Mouse (Mus musculus): ENCODE measurements around the gene Rab34.

The Rab34 gene

DNA sequence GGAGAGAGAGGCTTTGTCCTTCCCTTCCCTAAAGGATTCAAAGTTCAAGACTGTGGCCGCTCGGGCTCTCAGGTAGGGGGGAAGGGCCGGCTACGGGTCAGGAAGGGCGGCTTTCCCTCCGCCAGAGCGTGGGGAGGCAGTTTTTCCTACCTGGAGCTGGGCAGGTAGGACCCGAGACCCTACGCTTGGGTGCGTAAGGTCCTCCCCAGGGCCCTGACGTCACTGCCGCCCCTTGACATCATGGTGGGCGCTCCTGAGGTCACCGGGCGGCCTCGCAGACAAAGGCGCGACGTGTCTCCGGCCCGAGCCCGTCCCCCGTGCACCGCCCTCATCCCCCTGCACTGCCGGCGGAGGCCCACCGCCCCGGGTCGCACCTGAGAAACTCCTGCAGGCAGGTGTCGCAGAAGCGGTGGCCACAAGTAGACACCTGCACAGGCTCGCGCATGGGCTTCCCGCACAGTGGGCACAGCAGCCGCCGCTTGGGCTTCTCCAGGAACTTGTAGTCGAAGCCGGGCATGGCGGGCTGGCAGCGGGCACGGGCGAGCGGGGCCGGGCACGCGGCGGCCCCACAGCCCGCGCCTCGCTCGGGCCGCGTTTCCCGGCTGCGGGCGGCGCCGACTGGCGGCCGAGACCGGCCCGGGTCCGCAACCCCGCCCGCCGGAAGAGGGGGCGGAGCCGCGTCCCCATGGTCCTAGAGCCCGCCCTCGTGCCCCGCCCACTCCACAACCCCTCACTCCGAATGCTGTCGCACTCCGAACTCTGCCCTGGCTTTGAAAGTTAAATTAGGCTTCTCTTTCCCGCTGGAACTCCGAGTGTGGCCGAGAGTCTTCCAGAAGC is 23.1 kb upstream of the Rab34 start, which contains the start of gene Traf4:
Gene Traf4, minus strand, starts transcription at position 666 of the 837 bp plus-strand sequence.
- peak; percentile 82 for DNase-seq (ENCODE audit: low read depth)

DNA sequence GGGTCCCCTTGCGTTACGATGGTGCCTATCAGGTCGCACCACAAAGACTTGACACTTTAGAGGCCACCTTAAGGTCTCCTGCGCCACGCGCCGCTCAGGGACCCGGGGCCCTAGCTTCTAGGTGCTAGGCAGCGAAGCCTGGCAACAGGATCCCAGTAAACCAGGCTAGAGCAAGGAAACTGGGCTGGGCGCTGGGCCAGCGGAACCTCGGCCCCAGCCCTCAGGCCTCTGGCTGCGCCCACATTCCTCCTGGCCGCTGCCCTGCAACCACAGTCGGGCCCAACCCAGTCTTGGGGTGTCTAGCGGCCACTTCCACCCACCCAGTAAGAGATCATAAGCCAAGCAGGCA is 22.5 kb upstream of the Rab34 start:
- peak; percentile 78 for DNase-seq (ENCODE audit: low read depth)

DNA sequence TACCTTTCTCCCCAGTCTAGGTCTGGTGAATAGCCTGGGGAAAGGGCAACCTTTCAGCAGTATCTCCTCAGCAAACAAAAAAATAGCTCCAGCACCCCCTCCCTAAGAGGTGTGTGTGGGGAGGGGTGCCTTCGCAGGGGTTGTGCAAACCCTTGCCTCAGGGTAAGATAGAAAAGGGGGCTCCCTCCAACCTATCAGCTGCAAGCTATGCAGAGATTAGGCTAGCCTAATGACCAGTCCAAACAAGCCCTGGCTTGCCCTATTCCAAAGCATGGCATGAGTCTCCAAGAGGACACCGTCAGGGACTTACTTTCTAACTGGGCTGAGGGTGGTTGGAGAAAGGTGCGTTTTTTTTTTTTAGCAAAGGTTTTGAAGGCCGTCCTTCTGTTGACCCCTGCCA is 22.1 kb upstream of the Rab34 start:
- DNase-seq (ENCODE audit: low read depth), result peak; percentile 61

DNA sequence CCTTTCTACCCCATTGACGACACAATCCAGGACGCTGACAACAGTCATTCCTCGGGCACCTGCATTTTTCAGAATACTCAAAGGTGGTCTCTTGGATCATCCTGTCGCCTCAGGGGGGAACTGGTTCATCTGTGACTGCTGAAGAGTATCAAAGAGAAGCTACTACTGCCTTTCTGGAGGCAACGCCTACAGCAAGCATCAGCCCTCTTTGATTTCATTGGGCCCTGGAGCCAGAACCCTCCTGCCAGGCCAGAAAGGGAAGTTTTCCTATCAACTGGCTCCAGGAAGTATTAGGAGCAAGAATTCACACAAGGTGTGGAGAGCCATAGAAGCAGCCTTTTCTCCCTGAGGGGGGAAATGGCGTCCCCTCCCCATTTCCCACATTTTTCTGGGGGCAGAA is 21.6 kb upstream of the Rab34 start:
- no peak for DNase-seq (ENCODE audit: low read depth)

DNA sequence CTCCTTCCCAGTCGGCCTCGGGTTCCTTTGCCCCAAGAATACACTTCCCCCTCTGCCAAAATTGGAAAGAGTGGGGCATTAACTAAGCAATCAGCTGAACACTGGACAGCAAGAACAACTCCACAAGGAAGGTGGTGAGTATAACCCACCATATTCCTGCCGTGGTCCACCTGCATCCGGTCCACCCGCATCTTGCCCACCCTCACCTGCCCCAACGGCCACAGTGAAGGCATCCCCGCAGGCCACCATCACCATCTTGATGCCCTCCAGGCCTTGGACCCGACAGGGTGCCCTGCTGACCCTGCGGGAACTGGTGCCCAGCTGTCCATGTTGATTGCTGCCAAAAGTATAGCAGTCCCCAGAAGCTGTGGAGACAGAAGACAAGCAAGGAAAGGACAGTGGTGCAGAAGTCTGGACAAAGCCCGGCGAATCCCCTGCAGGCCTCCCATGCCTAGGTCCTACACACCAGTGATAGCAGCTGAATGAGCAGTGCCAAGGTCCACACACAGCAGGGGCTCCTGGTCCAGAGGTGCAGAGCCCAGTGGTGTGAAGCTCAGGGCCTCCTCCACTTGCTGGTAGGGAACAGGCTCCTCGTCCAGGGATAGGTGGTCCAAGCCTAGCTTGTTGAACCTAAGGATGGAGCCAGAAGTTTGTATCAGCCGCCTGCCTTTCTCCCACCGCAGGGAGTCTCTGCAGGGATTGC is 20.8 kb upstream of the Rab34 start:
- no peak for DNase-seq (ENCODE audit: low read depth)

DNA sequence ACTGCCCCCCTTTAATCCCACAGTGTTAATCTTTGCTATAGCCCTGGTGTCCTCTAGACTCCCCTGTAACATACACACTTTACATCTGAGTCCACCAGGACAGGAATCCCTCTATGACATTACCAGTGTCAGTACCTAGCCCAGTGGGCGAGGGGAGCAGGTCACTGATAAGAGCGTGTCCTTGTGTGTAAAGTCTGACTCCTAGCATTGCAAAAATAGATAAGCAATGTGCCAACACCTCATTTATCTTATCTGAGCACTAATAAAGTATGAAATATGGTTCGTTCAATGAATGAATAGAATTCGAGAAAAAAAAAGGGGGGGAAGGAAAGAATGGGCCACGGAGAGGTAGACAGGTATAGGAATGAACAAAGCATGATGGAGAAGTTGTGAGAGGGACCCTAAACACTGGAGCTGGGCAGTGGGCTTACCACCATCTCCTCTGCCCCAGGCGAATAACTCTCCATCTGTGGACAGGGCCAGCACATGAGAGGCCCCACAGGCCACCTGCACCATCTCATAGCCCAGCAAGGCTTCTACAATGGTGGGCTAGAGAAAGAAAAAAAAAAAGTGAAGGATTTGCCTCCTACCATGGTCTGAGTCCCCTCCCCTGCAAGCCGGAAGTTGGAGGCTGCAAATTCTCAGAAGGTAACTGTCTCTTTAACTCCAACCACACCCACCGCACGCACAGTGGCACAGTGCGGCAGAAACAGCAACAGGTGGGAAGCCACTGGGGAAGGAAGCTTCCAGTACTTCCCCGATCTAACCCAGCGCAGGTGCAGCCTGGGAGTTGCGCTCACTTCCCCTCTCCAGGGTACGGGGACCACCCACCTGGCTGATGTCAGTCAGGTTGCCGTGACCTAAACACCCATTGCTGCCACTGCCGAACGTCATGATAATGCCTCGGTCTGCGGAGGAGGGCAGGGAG is 19.4 kb upstream of the Rab34 start:
- DNase-seq (ENCODE audit: low read depth), result no peak

DNA sequence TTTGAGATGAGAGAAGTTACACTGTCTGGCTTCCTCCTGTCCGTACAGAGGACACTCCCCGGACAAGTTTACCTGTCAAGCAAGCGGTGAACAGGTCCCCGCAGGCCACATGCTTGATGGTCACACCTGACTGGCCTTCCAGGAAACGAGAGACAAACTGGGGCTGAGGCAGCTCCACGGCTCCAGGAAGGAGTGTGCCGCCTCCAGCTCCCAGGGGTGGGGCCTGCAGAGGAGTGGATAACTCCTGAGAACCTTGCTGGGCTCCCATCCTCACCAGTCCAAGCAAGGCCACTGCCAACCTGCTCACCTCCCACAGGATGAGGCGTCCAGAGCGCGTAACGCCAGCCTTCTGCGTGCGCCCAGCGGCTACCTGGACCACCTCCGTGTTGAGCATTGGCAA is 17.9 kb upstream of the Rab34 start:
- no peak for DNase-seq (ENCODE audit: low read depth)

DNA sequence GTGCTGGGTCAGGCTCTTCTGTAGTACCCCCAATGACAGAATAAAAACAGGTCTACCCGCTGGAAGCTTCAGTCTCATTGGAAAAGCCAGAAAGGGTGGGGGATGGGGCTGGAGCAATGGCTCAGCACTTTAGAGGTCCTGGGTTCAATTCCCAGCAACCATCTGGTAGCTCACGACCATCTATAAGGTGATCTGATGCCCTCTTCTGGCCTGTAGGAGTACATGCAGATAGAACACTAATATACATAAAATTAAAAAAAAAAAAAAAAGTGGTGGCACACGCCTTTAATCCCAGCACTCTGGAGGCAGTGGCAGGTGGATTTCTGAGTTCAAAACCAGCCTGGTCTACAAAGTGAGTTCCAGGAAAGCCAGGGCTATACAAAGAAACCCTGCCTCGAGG is 16.9 kb upstream of the Rab34 start:
- DNase-seq (ENCODE audit: low read depth), result peak; percentile 65

DNA sequence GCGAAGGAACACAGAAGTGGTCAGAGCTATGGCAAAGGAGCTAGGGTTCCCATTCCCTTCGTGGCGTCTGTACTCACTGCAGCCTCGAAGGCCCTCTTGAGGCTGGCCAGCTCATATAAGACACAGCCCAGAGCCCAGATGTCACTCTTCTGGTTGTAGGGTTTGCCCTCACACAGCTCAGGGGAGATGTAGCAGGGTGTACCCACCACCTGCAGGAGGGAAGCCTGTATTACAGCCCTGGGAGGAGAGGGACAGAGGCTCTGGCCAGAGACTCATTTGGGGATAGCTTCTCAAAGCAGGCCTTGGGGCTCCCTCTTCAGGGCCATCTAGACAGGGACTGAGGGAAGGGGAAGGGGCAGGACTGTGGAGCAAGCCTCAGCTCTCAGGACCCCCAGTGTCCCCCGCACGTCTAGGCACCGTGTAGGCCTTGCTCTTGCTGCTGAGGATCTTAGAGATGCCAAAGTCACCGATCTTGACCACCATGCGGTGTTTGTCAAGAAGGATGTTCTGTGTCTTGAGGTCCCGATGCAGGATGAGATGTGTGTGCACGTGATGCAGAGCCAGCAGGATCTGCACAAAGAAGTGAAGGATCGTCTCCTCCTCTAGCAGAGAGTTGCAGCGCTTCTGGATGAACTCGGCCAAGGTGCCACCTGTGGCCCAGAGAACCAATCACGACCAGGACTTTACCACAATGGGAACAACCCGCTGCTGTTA is 16.0 kb upstream of the Rab34 start:
- peak; percentile 57 for DNase-seq (ENCODE audit: low read depth)

DNA sequence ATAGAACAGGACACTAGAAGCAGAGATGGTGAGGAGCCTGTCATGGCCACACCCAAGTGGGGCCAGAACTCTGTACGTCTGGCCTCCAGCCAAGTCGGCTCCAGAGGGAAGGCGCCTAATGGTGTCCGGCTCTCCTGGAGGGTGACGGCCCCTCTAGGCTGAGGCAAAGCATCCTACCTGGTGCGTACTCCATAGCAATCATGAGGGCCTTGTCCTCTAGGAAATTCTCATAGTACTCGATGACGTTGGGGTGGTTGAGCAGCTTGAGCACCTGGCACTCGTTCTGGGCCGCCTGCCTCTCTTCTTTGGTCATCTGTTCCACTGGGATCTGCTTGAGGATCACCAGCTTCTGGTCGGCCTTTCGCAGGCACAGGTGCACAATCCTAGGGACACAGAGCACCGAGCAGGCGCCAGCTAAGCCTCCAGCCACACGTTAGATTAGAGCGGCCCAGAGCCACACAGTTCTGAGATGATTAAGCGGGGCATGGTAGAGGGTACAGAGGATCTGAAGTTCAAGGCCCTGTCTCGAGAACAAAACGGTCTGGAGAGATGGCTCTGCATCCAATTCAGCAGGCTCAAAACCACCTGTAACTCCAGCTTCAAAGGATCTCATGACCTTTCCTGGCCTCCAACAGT is 15.4 kb upstream of the Rab34 start:
- no peak for DNase-seq (ENCODE audit: low read depth)

DNA sequence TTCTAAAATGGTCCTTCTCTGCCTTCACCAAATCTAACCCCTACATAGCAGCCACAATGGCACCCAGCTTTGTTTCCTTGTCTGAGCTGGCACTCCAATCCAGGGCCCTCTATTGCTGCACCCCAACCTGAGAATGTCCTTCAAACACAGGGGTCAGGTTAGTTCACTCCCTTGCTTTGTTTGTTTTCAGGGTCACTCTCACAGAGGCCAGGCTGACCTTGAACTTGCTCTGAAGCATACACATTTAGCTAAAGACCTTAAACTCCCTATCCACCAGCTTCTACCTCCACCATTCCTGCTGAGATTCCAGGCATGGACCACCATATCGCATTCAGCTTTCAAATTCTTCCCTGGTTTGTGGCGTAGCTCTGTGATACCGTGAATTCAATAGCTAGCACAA is 13.7 kb upstream of the Rab34 start:
- no peak for DNase-seq (ENCODE audit: low read depth)

DNA sequence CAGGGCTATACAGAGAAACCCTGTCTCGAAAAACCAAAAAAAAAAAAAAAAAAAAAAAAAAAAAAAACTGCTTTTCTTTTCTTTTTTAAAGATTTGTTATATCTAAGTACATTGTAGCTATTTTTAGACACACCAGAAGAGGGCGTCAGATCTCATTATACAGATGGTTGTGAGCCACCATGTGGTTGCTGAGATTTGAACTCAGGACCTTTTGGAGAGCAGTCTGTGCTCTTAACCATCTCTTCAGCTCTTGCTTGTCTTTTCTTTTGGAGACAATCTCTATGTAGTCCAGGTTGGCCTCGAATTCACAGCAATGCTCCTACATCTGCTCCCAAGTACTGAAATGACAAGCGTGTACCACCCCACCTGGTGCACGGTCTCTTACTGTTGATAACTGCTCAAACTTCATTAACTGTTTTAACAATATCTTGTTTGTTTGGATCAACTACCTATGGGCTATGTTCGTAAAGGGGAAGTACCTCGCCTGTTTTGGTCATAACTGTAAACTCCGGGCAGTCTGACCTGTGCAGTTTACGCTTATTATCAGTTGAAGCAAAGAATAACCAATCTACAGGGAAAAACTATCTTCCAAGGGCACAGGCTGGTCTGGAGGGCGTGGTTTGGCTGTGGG is 12.3 kb upstream of the Rab34 start:
- peak; percentile 97 for DNase-seq (ENCODE audit: low read depth)

DNA sequence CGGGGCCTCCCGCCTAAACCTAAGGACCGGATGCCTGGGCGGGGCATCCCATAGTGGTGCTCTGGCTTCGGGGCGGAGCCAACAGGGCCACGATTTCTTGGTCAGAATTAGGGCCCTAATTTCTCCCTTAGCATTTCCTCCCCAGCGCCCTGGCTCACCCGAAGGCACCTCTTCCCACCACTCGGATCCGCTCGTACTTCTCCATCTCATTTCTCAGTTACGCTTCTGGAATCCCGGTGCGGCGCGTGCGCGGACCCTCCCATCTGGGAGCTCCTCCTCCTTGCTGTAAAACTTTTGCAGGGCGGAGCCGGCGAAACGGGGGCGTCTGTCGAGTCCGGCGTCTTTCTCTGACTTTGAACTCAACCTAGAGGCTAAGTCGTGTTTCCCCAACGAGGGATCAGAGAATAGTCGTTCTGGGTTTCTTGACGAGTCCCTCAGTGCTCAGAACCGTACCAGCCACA is 11.8 kb upstream of the Rab34 start, which contains the start of the genes Nek8 and Tlcd1:
Gene Nek8, minus strand, starts transcription at position 274 of the 461 bp plus-strand sequence.
Gene Tlcd1, plus strand, starts transcription at position 310 of the 461 bp plus-strand sequence.
- DNase-seq (ENCODE audit: low read depth), result peak; percentile 95

DNA sequence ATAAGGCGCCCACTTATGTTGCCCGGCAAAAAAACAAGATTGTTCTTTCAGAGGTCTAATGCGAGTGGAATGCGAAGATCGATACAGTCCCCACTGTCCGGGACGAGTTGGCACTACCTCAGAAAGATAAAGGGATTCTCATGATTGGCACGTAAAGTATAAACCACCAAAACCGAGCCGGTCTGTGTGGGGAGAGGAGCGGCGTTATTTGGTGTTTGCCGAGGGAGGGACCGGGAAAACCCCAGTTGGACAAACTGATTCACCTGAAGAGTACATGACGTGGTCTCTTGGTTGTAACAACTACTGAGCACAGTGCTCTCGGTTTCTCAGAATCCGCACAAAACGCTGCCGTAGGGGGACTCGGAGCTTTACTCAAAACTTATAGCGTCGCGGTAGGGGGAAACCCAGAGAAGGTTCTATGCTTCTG is 11.3 kb upstream of the Rab34 start:
- DNase-seq (ENCODE audit: low read depth), result peak; percentile 46

DNA sequence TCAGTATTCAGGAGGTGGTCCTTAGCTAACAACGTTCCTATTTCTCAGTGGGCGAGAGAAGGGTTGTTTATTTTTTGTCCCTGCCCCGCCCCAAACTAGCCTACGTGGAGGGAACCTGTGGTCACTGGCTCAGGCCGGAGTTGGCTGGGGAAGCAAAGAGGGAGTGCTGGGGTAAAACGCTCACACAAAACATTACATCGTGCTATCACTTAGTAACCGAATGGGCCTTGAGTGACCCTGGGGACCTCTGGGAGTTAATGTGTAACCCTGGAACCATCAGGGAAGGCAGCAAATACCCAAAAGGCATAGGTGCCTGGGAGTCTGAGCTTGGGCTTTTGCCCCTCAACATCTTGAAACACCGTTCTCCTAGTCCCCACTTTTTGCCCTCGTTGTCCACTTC is 10.8 kb upstream of the Rab34 start:
- DNase-seq (ENCODE audit: low read depth), result peak; percentile 86

DNA sequence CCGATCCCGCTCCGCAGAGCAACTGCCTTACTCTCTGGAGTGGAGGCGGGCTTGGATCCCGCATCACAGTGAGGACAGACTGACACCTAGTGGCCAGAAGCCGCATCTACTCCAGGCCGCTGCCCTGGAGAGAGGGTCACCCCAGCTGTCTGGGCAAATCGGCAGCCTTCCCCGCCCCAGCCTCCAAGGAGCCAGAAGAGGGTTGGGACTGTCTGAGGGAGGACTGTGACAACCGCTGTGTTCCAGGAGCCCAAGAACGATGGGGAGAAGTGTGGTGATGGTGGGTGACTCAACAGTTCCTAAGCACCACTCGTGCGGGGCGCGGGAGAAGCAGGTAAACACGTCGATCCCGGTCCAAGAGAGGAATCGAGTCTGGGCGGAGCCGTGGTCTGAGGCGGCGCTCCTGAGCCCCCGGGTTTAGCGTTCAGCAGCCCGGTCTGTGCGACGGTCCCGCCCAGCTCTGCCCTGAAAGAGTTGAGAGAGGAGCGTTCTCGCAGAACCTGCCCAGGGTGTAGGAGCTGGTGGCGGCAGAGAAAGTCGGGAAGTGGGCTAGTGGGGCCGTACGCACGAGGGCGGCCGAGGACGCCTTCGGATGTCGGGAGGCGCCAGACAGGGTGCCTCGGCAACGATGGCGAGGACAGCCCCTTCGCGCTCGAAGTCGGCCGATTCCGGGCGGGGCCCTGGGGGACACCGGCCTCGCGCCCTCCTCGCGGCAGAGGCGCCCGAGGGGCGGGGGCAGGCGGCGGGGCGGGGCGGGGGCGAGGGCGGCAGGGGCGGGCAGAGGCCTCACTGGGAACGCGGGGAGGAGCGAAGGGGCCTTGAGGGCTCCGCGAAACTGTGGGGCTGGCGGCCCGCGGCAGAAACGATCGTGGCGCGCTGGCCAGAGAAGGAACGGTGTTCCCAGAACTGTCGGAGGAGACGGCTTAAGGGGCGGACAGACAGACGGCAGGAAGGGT is 10.0 kb upstream of the Rab34 start:
- peak; percentile 95 for DNase-seq (ENCODE audit: low read depth)

DNA sequence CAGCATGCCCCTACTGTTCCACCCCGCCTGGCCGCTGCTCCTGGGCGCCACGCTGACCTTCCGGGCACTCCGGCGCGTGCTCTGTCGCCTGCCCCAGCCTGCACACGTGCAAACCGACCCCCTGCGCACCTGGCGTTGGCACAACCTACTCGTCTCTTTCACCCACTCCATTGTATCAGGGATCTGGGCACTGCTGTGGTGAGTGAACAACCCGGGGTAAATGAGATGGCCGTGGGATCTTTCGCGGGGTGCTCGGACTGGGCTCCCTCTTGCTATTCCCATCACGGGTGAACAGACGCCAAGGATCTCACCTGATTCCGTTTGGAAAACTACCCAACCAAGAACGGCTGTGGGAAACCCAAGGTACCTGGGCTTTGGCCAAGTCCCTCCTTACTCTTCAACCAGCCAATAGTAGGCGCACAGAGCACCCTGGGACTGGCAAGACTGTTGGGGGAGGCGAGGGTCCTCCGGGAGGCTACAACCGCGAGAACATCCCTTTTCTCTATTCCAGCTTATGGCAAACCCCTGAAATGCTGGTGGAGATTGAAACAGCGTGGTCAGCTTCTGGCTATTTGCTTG is 9.3 kb upstream of the Rab34 start:
- DNase-seq (ENCODE audit: low read depth), result peak; percentile 89

DNA sequence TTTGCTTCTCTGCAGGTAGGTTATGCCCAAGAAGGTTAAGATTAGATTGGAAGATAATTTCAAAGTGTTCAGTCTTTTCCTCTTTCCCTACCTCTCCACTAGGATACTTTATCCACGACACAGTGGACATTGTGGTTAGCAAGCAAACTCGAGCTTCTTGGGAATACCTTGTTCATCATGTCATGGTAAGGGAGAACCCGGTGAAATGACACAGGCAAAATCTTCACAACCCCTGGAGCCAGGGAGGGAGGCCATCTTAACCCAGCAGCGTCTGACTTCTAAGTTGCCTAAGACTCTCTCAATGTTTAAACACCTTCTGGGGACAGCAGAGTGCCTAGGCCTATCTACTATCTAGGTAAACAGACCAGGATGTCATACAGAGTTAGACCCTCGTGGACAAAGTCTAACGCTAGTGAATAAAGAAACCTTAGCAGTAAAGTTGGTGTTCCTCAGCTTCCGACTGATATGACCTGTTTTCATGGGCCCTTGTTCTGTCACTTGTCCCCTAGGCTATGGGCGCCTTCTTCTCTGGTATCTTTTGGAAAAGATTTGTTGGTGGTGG is 8.7 kb upstream of the Rab34 start:
- DNase-seq (ENCODE audit: low read depth), result peak; percentile 58

Measured in 416B (cell line).